Mouse (Mus musculus) cerebellum, adult 9-11 months (tissue): ENCODE measurements at regions not wholly inside any gene's neighbourhood (a gene's known extent, or its start where the extent isn't known, plus 50 kb on each side); places are given as distances from the start of the nearest gene placed in this dataset.
A peak's percentile ranks its signal among the peaks of the same experiment; 100 is the strongest.

Experiments used
- DNase-seq: peaks from one replicate; pipeline ENCODE4 v3.0.0; 2022

- DNase-seq: peak; percentile 7
These were observed 476.4 kb upstream of the Tmem132c start for GRCm38 (mm10) chr5:126765037-126765707.

- no peak for DNase-seq
These were observed 472.6 kb upstream of the Tmem132c start for GRCm38 (mm10) chr5:126769031-126769430.

DNA sequence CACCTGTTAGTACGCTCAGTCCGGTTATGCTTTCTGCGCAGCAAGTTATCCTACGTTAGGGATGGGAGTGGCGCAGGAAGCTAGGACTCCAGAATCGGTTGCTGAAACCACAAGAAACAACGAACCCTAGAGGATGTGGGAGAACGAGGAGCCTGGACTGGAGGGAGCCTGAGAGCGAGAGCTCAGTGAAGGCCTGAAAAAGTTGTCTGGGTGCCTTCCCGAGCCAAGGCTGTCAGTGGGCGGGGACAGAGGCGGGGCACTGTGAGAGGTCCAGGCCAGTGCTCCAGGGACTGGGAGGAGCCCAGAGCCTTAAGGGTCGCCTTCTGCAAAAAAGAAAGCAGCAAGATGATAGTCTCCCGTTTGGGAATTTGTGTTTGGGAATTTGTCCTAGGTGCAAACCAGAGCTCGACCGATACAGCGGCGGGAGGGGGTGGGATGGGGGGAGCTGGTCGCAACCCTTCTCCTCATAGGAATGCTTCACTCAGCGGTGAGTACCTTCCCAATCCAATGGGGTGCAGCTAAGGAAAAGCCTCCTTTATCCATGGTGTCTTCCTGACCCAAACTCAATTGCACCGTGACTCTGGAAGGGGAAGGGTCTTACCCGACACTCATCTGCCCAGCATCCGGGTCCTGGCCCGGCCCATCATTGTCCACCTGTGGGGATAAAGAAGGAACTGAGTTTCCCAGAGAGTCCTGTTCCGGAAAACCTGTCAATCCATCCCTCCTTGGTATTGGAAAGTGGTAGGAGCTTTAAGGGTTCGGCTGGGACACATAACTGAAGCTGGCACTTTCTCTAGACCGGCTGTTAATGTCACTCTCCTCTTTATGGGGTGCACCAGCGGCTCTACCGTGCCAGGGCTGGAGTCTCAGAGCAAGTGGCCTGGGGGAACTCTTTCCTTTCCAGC is 453.6 kb upstream of the Tmem132c start:
- DNase-seq: no peak

DNA sequence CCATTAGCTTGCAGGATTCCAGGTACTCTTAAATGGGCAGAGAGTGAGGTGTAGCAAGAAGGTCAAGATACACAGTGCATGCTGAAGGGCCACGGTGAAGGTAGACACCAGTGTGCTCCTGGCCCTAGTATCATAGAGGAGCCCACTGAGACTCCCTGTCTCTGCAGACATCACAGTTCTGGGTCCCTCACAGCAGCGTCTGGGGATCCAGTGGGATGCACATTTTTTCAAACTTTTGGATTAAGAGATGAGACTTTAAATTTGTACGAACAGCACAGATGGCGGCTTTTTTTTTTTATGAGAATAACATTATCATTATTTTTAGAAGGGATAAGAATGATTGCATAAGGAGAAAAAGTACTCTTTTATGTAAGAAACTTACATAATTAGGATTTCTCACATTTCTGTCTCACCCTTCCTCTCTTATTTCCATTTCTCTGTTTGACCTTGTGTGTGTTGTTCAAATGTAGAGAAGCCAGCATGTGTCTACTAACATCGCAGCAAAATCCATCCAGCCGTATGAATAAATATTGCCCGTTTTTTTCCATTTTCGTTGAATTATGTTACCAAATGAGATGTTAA is 441.8 kb upstream of the Tmem132c start:
- DNase-seq: no peak

DNA sequence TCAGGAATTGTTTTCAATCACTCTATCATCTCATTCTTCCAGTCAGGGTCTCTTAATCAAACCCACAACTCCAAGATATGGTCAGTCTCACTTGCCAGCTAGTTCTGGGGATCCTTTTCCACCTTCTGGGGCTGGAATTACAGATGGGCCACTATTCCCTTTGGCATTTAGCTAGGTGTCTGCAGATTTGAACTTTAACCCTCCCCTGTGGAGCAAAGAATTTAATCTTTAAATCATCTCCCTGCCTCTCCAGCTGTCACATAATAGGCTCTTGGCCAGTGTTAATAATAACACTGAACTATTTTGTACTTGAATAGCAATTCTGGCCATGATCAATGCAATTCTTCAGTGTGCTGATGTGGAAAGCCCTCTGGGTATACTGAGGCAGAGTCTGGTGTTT is 435.0 kb upstream of the Tmem132c start:
- DNase-seq: no peak

DNA sequence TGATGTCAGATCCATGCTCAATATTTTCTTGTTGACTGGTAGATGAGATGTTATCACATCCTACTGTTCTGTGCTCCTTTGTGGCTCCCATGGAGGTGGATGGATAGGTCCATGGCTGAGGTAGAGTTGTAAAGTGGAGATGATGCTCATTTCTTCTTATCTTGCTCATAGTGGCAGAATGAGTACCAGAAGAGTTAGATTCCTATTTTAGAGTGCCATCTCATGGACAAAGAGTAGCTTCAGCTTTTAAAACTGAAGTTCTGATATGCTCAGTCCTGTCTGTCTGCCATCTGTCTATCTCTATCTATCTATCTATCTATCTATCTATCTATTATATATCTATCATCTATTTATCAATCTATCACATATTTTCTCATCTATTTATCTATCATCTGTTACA is 425.5 kb upstream of the Tmem132c start:
- no peak for DNase-seq

GRCm38 (mm10) chr5:126835440-126835839 is 406.2 kb upstream of the Tmem132c start:
- no peak for DNase-seq

GRCm38 (mm10) chr5:126842606-126843005 is 399.0 kb upstream of the Tmem132c start:
- DNase-seq: no peak

- no peak for DNase-seq
These were observed 379.5 kb upstream of the Tmem132c start for GRCm38 (mm10) chr5:126862078-126862477.

- DNase-seq: no peak
These were observed 365.8 kb upstream of the Tmem132c start for GRCm38 (mm10) chr5:126875842-126876241.

- no peak for DNase-seq
These were observed 350.9 kb upstream of the Tmem132c start for GRCm38 (mm10) chr5:126890710-126891109.

DNA sequence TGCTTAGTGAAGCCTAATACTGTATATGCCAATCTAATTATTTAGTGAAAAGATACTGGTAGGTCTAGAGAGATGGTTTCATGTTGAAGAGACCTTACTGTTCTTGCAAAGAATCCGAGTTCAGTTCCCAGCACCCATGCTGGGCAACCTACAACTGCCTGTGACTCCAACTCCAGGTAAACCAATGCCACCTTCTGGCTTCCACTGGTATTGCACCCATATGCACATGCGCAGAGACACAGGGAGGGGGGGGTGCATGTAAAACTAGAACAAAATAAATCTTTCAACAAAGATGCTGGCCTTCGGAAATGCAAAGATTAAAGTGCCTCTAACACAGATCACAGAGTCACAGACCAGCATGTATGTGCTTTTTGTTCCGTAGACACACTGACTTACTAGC is 348.5 kb upstream of the Tmem132c start:
- no peak for DNase-seq

GRCm38 (mm10) chr5:126910084-126910483 is 331.5 kb upstream of the Tmem132c start:
- no peak for DNase-seq

DNA sequence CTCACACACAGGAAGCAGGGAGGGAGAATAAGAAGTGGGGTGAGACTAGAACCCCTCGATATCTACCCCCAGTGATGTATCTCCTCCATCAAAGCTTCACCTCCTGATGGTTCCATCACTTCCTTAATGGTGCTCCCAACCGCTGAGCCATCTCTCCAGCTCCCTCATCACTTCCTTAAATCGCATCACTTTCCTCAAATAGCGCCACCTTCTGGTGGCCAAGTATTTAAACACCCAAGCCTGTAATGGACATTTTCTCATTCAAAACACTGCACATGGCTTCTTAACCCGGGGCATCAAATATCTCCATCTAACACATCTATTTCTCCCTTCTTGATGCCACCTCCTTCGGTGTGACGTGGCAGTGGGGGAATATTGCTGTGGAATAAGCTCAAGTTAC is 324.3 kb upstream of the Tmem132c start:
- no peak for DNase-seq

GRCm38 (mm10) chr5:126933466-126933865 is 308.1 kb upstream of the Tmem132c start:
- no peak for DNase-seq

GRCm38 (mm10) chr5:126944861-126945260 is 296.7 kb upstream of the Tmem132c start:
- DNase-seq: no peak

DNA sequence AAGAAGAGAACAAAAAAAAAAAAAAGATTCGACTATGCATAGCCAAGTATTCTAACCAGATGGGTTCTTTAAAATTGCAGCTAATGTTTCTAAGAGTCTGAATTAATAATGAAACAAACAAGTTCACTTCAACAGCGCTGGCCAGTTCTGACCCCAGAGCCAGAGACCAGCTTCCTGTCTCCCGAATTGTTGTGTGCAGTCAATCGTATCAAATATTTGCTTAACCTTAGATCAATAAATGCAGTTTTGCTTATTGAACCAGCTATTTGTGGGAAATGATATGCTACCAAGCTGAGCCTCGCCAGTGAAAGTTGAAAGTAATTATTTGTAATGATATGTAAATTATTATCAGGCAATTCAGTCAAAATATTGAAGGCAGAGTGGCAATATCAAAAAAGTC is 287.4 kb upstream of the Tmem132c start:
- DNase-seq: no peak

DNA sequence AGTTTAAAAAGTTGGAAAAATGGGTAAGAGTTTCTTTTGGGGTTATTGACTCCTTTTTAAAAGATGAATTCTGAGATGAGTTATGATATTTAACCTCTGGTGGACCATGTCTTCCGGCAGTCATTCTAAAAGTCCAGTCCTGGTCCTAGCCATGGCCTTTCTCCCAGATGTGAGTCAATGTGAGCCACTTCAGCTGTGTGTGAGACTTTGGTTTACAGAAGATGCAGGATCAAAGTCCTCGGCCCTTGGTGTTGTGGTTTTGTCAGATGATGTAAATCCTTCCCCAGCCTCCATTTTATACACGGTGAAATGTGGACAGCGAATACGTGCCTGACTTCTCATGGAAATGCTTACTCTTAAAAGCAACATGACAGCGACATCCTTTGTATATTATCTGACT is 287.0 kb upstream of the Tmem132c start:
- DNase-seq: no peak

DNA sequence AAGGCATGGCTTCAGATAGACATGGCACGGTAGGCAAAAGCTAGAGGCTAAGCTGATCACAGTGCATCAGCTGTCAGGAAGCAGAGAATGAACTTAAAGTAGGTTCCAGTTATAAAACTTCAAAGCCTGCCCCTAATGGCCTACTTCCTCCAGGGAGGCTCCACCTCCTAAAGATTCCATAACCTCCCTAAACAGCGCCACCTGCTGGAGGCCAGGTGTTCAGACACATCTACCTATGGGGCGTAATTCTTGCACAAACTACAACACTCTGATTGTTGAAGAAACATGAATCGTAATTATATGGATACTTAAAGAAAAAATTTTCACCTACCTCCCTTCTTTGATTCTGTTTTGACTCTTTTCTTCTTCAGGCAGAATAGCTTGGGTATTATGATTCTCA is 277.0 kb upstream of the Tmem132c start:
- DNase-seq: no peak

DNA sequence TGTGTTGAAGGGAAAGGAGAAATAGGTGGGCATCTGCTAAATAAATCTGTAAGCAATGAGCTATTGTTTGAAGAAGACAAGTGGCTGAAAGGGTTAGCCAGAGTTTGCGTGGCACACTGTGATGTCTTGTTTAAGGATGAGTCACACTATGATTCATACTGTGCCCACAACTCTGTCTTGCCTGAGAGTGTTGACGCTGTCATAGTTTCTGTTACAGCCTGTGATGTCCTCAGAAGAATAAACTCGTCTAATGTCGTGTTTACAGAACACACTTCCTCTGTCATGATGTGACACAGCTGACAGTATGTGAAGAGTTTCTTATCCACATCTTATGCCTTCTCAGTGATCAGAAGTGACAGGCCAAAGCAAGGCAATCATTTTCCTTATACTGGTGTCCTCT is 274.5 kb upstream of the Tmem132c start:
- DNase-seq: no peak

DNA sequence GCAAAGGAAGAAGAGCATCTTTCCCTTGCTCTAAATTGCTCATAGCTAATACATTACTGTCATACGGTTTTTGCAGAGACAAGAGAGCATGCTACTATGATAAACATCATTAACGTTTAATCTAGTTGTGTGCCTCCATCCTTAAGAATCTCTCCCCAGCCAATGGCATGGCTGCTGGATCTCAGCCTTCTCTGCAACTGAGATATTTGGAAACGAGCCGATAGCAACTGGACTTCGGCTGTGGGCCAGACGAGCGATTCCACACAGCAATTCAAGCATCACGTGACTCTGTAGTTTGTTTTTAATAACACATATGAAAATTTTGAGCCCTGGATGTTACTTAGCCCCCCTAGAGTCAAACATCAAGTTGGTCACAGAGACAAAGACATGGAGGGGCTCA is 272.2 kb upstream of the Tmem132c start:
- DNase-seq: no peak

DNA sequence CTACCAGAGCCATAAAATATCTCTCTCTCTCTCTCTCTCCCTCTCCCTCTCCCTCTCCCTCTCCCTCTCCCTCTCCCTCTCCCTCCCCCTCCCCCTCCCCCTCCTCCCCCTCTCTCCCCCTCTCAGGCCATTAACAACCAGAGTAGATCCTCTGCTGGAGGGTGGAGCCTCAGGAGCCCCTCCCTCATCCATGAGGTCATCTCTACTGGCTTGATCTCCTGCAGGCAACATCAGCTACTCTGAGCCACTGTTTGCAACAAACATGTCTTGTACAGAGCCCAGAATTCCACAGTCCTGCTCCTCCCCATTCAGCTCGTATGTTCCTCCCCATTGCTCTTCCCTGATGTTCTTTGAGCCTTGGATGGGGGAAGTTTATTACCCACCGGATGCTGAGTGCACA is 270.3 kb upstream of the Tmem132c start:
- no peak for DNase-seq

GRCm38 (mm10) chr5:126971981-126972380 is 269.6 kb upstream of the Tmem132c start:
- no peak for DNase-seq

DNA sequence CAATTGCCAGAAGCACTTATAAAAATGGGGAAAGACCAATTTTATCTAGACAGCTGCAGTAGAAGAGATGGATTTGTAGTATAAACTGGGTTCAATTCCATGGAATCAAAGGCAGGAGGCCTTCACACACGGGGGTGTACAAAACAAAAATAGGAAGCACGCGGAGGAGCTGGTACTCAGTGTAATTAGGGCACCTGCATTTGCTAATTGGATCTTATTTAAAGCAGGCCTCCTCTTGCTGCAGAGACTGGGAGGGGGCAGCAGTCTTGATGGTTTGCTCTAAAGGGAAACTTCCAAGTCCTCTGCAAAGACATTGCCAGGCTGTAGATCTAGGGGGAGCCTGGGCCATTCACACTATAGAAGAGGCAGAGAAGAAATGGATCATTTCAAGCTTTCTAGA is 268.2 kb upstream of the Tmem132c start:
- DNase-seq: no peak
